Mouse (Mus musculus) brain, embryonic 14.5 days (tissue): ENCODE measurements around the gene Hmcn1.

Source experiments
- CTCF ChIP-seq: fragments of 200-500 bp; IDR thresholded peaks from 2 replicates; pipeline ENCODE4 v1.5.1; 2012; ENCODE audit warnings: inconsistent platforms, mild to moderate bottlenecking, moderate library complexity, borderline replicate concordance; ENCODE audit not compliant: insufficient read depth, insufficient read length; ENCODE audit errors: extremely low read depth
- POLR2A ChIP-seq: fragments of 200-500 bp; IDR thresholded peaks from 2 replicates; pipeline ENCODE4 v1.6.1; 2012; ENCODE audit warnings: mild to moderate bottlenecking, inconsistent platforms, borderline replicate concordance; ENCODE audit not compliant: poor library complexity, insufficient read depth, insufficient read length, severe bottlenecking; ENCODE audit errors: extremely low read depth

- TF ChIP-seq POLR2A (no peak), CTCF (no peak)
Measured at GRCm38 (mm10) chr1:150776741-150777140, 216.5 kb downstream of the Hmcn1 start.
